Mouse (Mus musculus): ENCODE results near the gene Rps6ka3.

DNA sequence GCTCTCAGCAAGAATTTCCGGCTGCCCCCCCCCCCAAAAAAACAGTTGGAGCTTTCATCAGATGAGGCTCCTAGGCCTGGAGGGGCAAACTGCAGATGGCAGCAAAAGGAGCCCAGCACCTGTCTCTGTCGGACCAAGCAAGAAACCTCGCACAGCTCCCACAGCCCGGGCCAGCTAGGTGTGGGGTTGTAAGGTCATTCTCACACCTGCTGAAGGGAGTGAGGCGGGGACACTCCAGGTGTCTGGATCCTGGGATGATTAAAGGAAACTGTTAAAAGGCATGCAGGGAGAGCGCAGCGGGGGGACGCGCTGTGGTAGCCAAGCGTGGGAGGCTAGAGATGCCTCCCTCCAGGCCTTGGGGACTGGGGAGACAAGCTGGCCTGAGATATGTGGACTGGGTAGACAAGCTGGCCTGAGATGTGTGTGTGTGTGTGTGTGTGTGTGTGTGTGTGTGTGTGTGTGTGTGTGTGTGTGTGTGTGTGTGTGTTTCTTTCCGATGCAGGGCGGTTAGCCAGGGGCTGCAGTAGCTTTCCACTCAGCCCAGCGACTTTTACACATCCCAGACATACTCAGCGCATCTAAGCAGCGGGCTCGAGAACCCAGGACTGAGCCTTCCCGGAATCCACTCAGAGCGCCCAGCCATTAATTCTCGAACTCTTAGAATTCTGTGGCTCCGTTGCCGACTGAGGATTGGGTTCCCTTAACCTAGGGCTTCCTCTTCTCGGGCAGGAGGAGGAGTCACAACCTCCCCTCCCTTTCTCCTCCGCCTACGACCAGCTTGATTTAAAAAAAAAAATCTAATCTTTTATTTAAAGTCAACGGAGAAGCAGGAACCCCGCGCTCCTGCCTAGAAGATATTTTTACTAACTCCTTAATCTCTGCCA lies 44.1 kb downstream of the Rps6ka3 start:
- TF ChIP-seq GATA1 (IDR thresholded peaks at IDR 0.05; ENCODE audit: borderline replicate concordance, low read length): no peak
- no peak for TF ChIP-seq CTCF (IDR thresholded peaks at IDR 0.05; ENCODE audit: low read depth, low read length)
- TF ChIP-seq POLR2AphosphoS5 (IDR thresholded peaks at IDR 0.05; ENCODE audit: insufficient replicate concordance, low read depth, low read length): no peak
- no peak for TF ChIP-seq TAL1 (conservative IDR thresholded peaks at IDR 0.05; ENCODE audit: low read depth, low read length)
- TF ChIP-seq GATA2 (IDR thresholded peaks at IDR 0.05; ENCODE audit: borderline replicate concordance, low read depth, low read length): no peak
